Mouse (Mus musculus) stomach, embryonic 16.5 days (tissue): Measurements from ENCODE around the gene 1600015I10Rik. TPM values are rescaled to one million over a fixed set of nuclear protein-coding genes. Genes with fewer than 3 reads are reported as not detected.
"Not testable (repeated sequence)": the region's sequence is repeated elsewhere in the genome, so short reads cannot be mapped to it uniquely, and the experiment has no call there.

Source experiments
- ATAC-seq: fragments of 200-750 bp; cut with Nextera tagmentation; 2 replicates; pipeline ENCODE4 v1.8.0; 2017; ENCODE audit warnings: moderate number of reproducible peaks, moderate TSS enrichment; ENCODE audit not compliant: insufficient read depth, low FRiP score
- H3K27ac ChIP-seq: fragments of 300-500 bp; sonication (generic); 2 replicates; pipeline ENCODE4 v1.5.1; 2014; ENCODE audit warnings: low read length
- H3K27me3 ChIP-seq: fragments of 300-500 bp; sonication (generic); 2 replicates; pipeline ENCODE4 v1.6.1; 2014; ENCODE audit warnings: low read length, control low read depth, mixed read lengths; ENCODE audit not compliant: control insufficient read depth, insufficient read depth
- H3K36me3 ChIP-seq: fragments of 300-500 bp; sonication (generic); 2 replicates; pipeline ENCODE4 v1.6.1; 2014; ENCODE audit warnings: low read length; ENCODE audit not compliant: control insufficient read depth, insufficient read depth
- H3K4me1 ChIP-seq: fragments of 300-500 bp; sonication (generic); 2 replicates; pipeline ENCODE4 v1.6.1; 2014; ENCODE audit warnings: low read length, control low read depth, mixed read lengths; ENCODE audit not compliant: control insufficient read depth, insufficient read depth
- H3K4me2 ChIP-seq: fragments of 300-500 bp; sonication (generic); 2 replicates; pipeline ENCODE4 v1.6.1; 2014; ENCODE audit warnings: low read depth, low read length, mixed read lengths
- H3K4me3 ChIP-seq: fragments of 300-500 bp; sonication (generic); replicated peaks from 2 replicates; pipeline ENCODE4 v1.5.1; 2014; ENCODE audit warnings: mild to moderate bottlenecking, low read length
- H3K9ac ChIP-seq: fragments of 300-500 bp; sonication (generic); 2 replicates; pipeline ENCODE4 v1.6.1; 2014; ENCODE audit warnings: low read length
- H3K9me3 ChIP-seq: fragments of 300-500 bp; sonication (generic); replicated peaks from 2 replicates; pipeline ENCODE4 v1.6.1; 2016; ENCODE audit warnings: low read length, control low read depth; ENCODE audit not compliant: control insufficient read depth
- WGBS: fragments of 180-500 bp; shearing (Covaris S2); extraction: QIAGEN DNeasy Blood & Tissue Kit; methylation state at CpG from one replicate; pipeline ENCODE4 v1.1.7; 2014; 5-methylcytosine and 5-hydroxymethylcytosine counted together
- polyA plus RNA-seq: library from polyadenylated mRNA; unstranded; fragments of >200 nt; fragmentation: Nextera tagmentation; extraction: Ambion mirVana; gene quantifications from 2 replicates; pipeline ENCODE4 v1.2.1, GENCODE M21; 2015

1600015I10Rik gene
- polyA plus RNA-seq, 1 experiment from 2014 or later: not detected

DNA sequence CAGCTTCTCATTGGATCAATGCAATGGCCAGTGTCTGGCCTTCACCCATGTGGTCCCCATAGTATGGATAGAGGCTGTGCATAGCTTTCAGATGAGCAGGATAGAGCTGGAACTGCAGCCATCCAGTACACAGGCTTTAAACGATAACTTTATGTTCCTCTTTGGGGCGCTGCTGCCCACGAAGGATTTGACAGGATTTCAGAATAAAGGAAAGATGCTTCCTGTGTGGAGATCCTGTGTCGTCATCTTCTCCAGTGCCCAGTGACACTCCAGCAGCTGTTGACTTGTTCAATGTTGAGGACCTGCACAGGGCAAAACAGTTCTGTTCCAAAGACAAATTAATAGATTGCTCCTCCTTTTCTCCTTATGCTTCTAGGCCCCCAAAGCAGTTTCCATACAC is 27.1 kb downstream of the 1600015I10Rik start:
- Histone ChIP-seq H3K27me3 (no peaks in the 10 kb centered on the region), H3K4me1 (no peaks in the 10 kb centered on the region), H3K9me3 (no peaks in the 10 kb centered on the region), H3K4me2 (no peak overlapping the region), H3K36me3 (no peaks in the 10 kb centered on the region), H3K27ac (no peak overlapping the region), H3K9ac (no peak overlapping the region), H3K4me3 (no peak overlapping the region)
- WGBS: 83% methylated on average over 4 of the region's 4 CpGs
- no peak for ATAC-seq

GRCm38 (mm10) chr6:48958053-48958452 is 28.4 kb downstream of the 1600015I10Rik start:
- Histone ChIP-seq H3K27ac (no peak overlapping the region), H3K9ac (no peak overlapping the region), H3K4me2 (no peak overlapping the region), H3K9me3 (no peaks in the 10 kb centered on the region), H3K36me3 (no peaks in the 10 kb centered on the region), H3K27me3 (no peaks in the 10 kb centered on the region), H3K4me1 (no peaks in the 10 kb centered on the region), H3K4me3 (no peak overlapping the region)
- no peak for ATAC-seq
- WGBS: 45% methylated on average over 1 of the region's 1 CpGs

DNA sequence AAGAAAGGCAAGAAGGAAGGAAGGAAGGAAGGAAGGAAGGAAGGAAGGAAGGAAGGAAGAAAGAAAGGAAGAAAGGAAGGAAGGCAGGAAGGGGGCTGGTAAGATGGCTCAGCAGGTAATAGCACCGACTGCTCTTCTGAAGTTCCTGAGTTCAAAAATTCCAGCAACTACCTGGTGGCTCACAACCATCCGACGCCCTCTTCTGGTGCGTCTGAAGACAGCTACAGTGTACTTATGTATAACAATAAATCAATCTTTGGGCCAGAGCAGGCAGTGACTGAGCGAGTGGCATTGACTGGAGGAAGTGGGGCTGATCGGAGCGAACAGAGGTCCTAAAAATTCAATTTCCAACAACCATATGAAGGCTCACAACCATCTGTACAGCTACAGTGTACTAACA is 29.5 kb downstream of the 1600015I10Rik start:
- H3K36me3 ChIP-seq, H3K4me1 ChIP-seq, H3K4me2 ChIP-seq, H3K27ac ChIP-seq, H3K9me3 ChIP-seq, H3K4me3 ChIP-seq, H3K9ac ChIP-seq, H3K27me3 ChIP-seq, ATAC-seq: not testable (repeated sequence)
- WGBS: 24% methylated on average over 7 of the region's 7 CpGs

DNA sequence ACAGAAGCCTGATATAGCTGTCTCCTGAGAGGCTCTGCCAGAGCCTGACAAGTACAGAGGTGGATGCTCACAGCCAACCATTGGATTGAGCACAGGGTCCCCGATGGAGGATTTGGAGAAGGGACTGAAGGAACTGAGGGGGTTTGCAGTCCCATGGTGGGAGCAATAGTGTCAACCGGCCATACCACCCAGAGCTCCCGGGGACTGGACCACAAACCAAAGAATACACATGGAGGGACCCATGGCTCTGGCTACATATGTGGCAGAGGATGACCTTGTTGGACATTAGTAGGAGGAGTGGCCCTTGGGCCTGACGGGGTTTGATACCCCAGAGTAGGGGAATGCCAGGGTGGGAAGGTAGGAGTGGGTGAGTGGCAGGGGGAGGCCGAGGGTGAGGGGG is 37.0 kb downstream of the 1600015I10Rik start:
- H3K4me3 ChIP-seq, H3K27ac ChIP-seq, ATAC-seq, H3K36me3 ChIP-seq, H3K9me3 ChIP-seq, H3K4me2 ChIP-seq, H3K4me1 ChIP-seq, H3K27me3 ChIP-seq, H3K9ac ChIP-seq: not testable (repeated sequence)
- 82% methylated on average over 5 of the region's 5 CpGs for WGBS

- no peak overlapping the region for H3K4me3 ChIP-seq
- H3K36me3 ChIP-seq: no peaks in the 10 kb centered on the region
- no peak overlapping the region for H3K4me2 ChIP-seq
- ATAC-seq: no peak
- H3K27ac ChIP-seq: no peak overlapping the region
- H3K4me1 ChIP-seq: no peaks in the 10 kb centered on the region
- H3K9me3 ChIP-seq: no peaks in the 10 kb centered on the region
- H3K27me3 ChIP-seq: no peaks in the 10 kb centered on the region
- H3K9ac ChIP-seq: no peak overlapping the region
Observed at GRCm38 (mm10) chr6:48967868-48968267, 38.2 kb downstream of the 1600015I10Rik start.

GRCm38 (mm10) chr6:48974663-48975062 is 45.0 kb downstream of the 1600015I10Rik start, which contains the start of gene Doxl2:
Gene Doxl2 (plus strand): TSS chr6:48974963.
- Histone ChIP-seq H3K4me1 (no peaks in the 10 kb centered on the region), H3K4me3 (no peak within 1 kb of the TSS), H3K9ac (no peak within 1 kb of the TSS), H3K4me2 (no peak within 1 kb of the TSS), H3K9me3 (no peaks in the 10 kb centered on the region), H3K36me3 (no peaks in the 10 kb centered on the region), H3K27ac (no peak within 1 kb of the TSS), H3K27me3 (no peaks in the 10 kb centered on the region)
- 72% methylated on average over 2 of the region's 2 CpGs for WGBS
- ATAC-seq: no peak

DNA sequence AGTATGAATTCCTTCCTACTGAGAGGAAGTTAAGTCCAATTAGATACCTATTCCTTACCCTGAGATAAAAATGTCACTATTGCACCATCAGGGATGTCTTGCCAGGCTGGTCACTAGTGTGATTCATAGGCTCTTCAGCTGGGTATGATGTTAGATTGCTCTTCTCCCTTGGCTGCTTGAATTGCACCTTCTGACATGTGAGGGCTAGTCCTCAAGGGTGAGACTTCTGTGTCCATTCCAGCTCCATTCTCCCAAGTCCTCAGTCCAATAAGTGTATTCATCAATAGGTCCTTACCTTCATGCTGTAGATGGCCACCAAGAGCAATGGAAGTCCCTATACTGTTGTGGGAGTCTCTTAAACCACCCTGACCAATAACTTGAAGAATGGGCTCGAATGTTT is 49.9 kb downstream of the 1600015I10Rik start:
- Histone ChIP-seq H3K4me1 (no peaks in the 10 kb centered on the region), H3K36me3 (no peaks in the 10 kb centered on the region), H3K27me3 (no peaks in the 10 kb centered on the region), H3K4me3 (no peak overlapping the region), H3K4me2 (no peak overlapping the region), H3K9me3 (no peaks in the 10 kb centered on the region), H3K27ac (no peak overlapping the region), H3K9ac (no peak overlapping the region)
- no peak for ATAC-seq
- 63% methylated on average over 1 of the region's 1 CpGs for WGBS

DNA sequence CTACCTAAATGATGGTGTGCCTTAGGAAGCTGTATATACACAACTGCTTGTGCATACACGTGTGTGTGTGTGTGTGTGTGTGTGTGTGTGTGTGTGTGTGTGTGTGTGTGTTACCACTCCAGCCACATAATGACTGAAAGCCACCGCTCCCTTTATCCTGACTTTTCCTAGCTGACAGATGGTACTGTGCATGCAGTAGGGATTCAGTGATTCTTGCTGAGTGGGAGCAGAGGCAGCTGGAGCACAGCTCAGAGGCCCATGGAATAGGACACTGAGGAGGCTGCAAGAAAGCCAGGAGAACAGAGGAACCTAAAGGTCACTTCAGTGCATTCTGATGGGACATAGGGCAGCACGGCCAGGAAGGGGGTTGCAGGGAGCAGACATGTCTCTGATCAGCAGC is 52.6 kb downstream of the 1600015I10Rik start:
- no peak overlapping the region for H3K9ac ChIP-seq
- no peaks in the 10 kb centered on the region for H3K4me1 ChIP-seq
- H3K4me2 ChIP-seq: no peak overlapping the region
- H3K4me3 ChIP-seq: no peak overlapping the region
- 58% methylated on average over 3 of the region's 3 CpGs for WGBS
- ATAC-seq: no peak
- no peaks in the 10 kb centered on the region for H3K27me3 ChIP-seq
- no peaks in the 10 kb centered on the region for H3K9me3 ChIP-seq
- no peaks in the 10 kb centered on the region for H3K36me3 ChIP-seq
- H3K27ac ChIP-seq: no peak overlapping the region
